Mouse (Mus musculus) small intestine, adult 2 months (tissue): ENCODE measurements around the gene Vwa2.

ENCODE experiments used
- CTCF ChIP-seq: fragments of 200-500 bp; IDR thresholded peaks from 2 replicates; pipeline ENCODE4 v1.5.1; 2012; ENCODE audit warnings: low read depth, mild to moderate bottlenecking, control low read depth, inconsistent platforms, low read length, moderate library complexity, mixed read lengths; ENCODE audit not compliant: insufficient replicate concordance, insufficient read length; ENCODE audit errors: extremely low read depth
- POLR2A ChIP-seq: fragments of 200-500 bp; IDR thresholded peaks from 2 replicates; pipeline ENCODE4 v1.6.1; 2012; ENCODE audit warnings: low read depth, mild to moderate bottlenecking, control low read depth, inconsistent platforms, low read length, moderate library complexity

GRCm38 (mm10) chr19:56949868-56950267 lies 75.8 kb downstream of the Vwa2 start:
- TF ChIP-seq CTCF (no peak), POLR2A (no peak)
